Mouse (Mus musculus) bone marrow macrophage, adult 2 months (primary cell): ENCODE results near the gene P4hb.

Experiments
- CTCF ChIP-seq: IDR thresholded peaks from 2 replicates; pipeline ENCODE4 v1.5.1; 2012; ENCODE audit warnings: low read depth, mild to moderate bottlenecking, low read length, moderate library complexity
- POLR2A ChIP-seq: IDR thresholded peaks from 2 replicates; pipeline ENCODE4 v1.6.1; 2012; ENCODE audit warnings: mild to moderate bottlenecking, low read depth, low read length, borderline replicate concordance

GRCm38 (mm10) chr11:120598990-120599549, 26.0 kb upstream of the P4hb start:
- no peak for TF ChIP-seq POLR2A
- no peak for TF ChIP-seq CTCF
